Mouse (Mus musculus) heart, postnatal 0 days (tissue): ENCODE results near the gene Gm5244. TPM values are rescaled to one million over a fixed set of nuclear protein-coding genes. Genes with fewer than 3 reads are reported as not detected.
A peak's percentile ranks its signal among the peaks of the same experiment; 100 is the strongest.

ENCODE experiments used
- ATAC-seq: fragments of 200-750 bp; cut with Nextera tagmentation; 2 replicates; pipeline ENCODE4 v1.8.0; 2017; ENCODE audit warnings: low read depth, moderate number of reproducible peaks, moderate library complexity; ENCODE audit not compliant: insufficient read depth
- DNase-seq: peaks from one replicate; pipeline ENCODE4 v3.0.0-alpha.2; 2016; ENCODE audit warnings: low spot score
- H3K27ac ChIP-seq: fragments of 300-500 bp; sonication (generic); 2 replicates; pipeline ENCODE4 v1.5.1; 2014; ENCODE audit warnings: low read depth, mild to moderate bottlenecking
- H3K27me3 ChIP-seq: fragments of 300-500 bp; sonication (generic); 2 replicates; pipeline ENCODE4 v1.6.1; 2014; ENCODE audit warnings: low read length, mixed read lengths; ENCODE audit not compliant: control insufficient read depth, insufficient read depth
- H3K36me3 ChIP-seq: fragments of 300-500 bp; sonication (generic); replicated peaks from 2 replicates; pipeline ENCODE4 v1.6.1; 2014; ENCODE audit warnings: low read length, mixed read lengths; ENCODE audit not compliant: control insufficient read depth, insufficient read depth
- H3K4me1 ChIP-seq: fragments of 300-500 bp; sonication (generic); 2 replicates; pipeline ENCODE4 v1.6.1; 2014; ENCODE audit warnings: antibody characterized with exemption; ENCODE audit not compliant: control insufficient read depth, insufficient read depth
- H3K4me2 ChIP-seq: fragments of 300-500 bp; sonication (generic); 2 replicates; pipeline ENCODE4 v1.6.1; 2014; ENCODE audit warnings: low read depth, mild to moderate bottlenecking, low read length, moderate library complexity
- H3K4me3 ChIP-seq: fragments of 300-500 bp; sonication (generic); 2 replicates; pipeline ENCODE4 v1.5.1; 2014; ENCODE audit warnings: low read depth, low read length
- H3K9ac ChIP-seq: fragments of 300-500 bp; sonication (generic); replicated peaks from 2 replicates; pipeline ENCODE4 v1.6.1; 2014; ENCODE audit warnings: low read depth, low read length, mixed read lengths
- H3K9me3 ChIP-seq: fragments of 300-500 bp; sonication (generic); replicated peaks from 2 replicates; pipeline ENCODE4 v1.6.1; 2016; ENCODE audit warnings: low read length; ENCODE audit not compliant: control insufficient read depth
- CTCF ChIP-seq: IDR thresholded peaks from 2 replicates; pipeline ENCODE4 v1.5.1; 2016; ENCODE audit warnings: antibody characterized with exemption, control low read depth, low read depth
- EP300 ChIP-seq: IDR thresholded peaks from 2 replicates; pipeline ENCODE4 v1.6.1; 2016; ENCODE audit warnings: antibody characterized with exemption, low read depth
- WGBS: fragments of 180-500 bp; shearing (Covaris S2); extraction: QIAGEN DNeasy Blood & Tissue Kit; methylation state at CpG from one replicate; pipeline ENCODE4 v1.1.7; 2014; 5-methylcytosine and 5-hydroxymethylcytosine counted together
- polyA plus RNA-seq: library from polyadenylated mRNA; unstranded; fragments of >200 nt; fragmentation: Nextera tagmentation; extraction: Ambion mirVana; gene quantifications from 2 replicates; pipeline ENCODE4 v1.2.1, GENCODE M21; 2015
- total RNA-seq: library from RNA; depleted of rRNA; stranded (reverse); fragments of >200 nt; gene quantifications from 2 replicates; pipeline ENCODE4 v1.2.3, GENCODE M21; 2014; ENCODE audit warnings: low replicate concordance

The Gm5244 gene
- total and polyA plus RNA-seq, 2 experiments from 2014 or later: not detected

GRCm38 (mm10) chr19:12818507-12818906, 28.0 kb upstream of the Gm5244 start:
- Histone ChIP-seq H3K9ac (no peak overlapping the region), H3K9me3 (no peaks in the 10 kb centered on the region), H3K4me2 (no peak overlapping the region), H3K27ac (no peak overlapping the region), H3K4me3 (no peak overlapping the region), H3K36me3 (no peaks in the 10 kb centered on the region), H3K4me1 (no peaks in the 10 kb centered on the region), H3K27me3 (no peaks in the 10 kb centered on the region)
- ATAC-seq (no peak), DNase-seq (no peak)
- WGBS: 78% methylated on average over 1 of the region's 1 CpGs
- TF ChIP-seq EP300 (no peak), CTCF (no peak)

GRCm38 (mm10) chr19:12820383-12820782, 26.1 kb upstream of the Gm5244 start:
- Histone ChIP-seq H3K9me3 (no peaks in the 10 kb centered on the region), H3K27me3 (no peaks in the 10 kb centered on the region), H3K4me2 (no peak overlapping the region), H3K36me3 (no peaks in the 10 kb centered on the region), H3K4me3 (no peak overlapping the region), H3K27ac (no peak overlapping the region), H3K9ac (no peak overlapping the region), H3K4me1 (no peaks in the 10 kb centered on the region)
- DNase-seq: peak; percentile 31
- no peak for ATAC-seq
- WGBS: 22% methylated on average over 4 of the region's 4 CpGs
- TF ChIP-seq EP300 (no peak), CTCF (peak; percentile 58)

- no peaks in the 10 kb centered on the region for H3K4me1 ChIP-seq
Measured at GRCm38 (mm10) chr19:12824549-12824948, 21.9 kb upstream of the Gm5244 start.

DNA sequence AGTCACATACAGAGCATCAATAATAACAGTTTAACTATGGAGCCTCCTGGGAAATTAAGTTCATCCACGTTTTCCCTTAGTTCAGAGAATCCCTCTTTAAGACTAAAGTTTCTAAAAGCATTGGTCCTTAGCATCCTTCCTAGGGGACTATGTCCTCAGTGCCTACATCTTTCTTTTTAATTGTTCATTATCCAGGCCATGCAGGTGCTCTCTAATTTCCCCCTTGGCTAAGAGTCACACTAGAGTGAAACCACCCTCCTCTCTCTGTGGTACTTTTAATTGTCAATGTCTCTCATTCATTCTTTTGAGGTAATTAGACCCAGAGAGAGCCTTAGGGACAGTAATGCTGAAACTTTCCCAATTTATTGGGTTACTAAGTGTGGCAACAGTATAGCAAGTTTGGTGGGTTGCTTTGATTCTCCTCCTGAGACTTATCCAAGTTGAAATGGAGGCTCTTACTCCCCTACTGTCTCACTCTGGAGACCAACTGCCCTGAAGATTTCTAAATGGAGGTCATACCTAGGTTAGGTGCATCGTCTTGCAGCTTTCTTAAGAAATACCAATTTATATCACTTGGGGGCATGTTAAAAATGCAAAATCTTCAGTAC, 15.6 kb upstream of the Gm5244 start:
- Histone ChIP-seq H3K36me3 (no peaks in the 10 kb centered on the region), H3K9ac (no peak overlapping the region), H3K4me3 (no peak overlapping the region), H3K27me3 (no peaks in the 10 kb centered on the region), H3K4me2 (no peak overlapping the region), H3K4me1 (no peaks in the 10 kb centered on the region), H3K27ac (no peak overlapping the region), H3K9me3 (no peaks in the 10 kb centered on the region)
- ATAC-seq (no peak), DNase-seq (no peak)
- TF ChIP-seq EP300 (no peak), CTCF (no peak)
- WGBS: 56% methylated on average over 2 of the region's 2 CpGs

More at GRCm38 (mm10) chr19:12824549-12824948, 21.9 kb upstream of the Gm5244 start:
- TF ChIP-seq CTCF (no peak), EP300 (no peak)
- H3K4me2 ChIP-seq: no peak overlapping the region
- no peaks in the 10 kb centered on the region for H3K9me3 ChIP-seq
- no peaks in the 10 kb centered on the region for H3K27me3 ChIP-seq
- H3K36me3 ChIP-seq: no peaks in the 10 kb centered on the region
- WGBS: 66% methylated on average over 4 of the region's 4 CpGs
- no peak for DNase-seq
- no peak for ATAC-seq
- H3K9ac ChIP-seq: no peak overlapping the region
- no peak overlapping the region for H3K4me3 ChIP-seq
- no peak overlapping the region for H3K27ac ChIP-seq

DNA sequence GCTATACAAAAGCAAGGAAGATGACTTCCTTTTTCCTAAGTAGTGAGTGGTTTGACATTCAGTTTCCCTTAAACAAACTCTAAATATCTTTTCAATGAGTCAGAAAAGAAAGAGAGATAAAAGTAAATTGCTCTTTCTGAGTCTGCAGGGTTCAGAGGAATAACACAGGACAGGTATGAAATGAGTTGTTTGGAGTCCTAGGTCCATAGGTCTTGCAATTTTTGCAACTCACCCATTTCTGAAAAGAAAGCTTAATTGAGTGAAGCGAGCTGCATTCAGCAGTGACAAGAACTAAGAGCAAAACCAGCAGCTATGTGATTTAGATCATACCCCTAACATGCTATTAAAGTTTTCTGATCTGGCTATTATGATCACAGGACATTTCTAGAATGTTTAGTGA, 14.9 kb upstream of the Gm5244 start:
- 61% methylated on average over 1 of the region's 1 CpGs for WGBS
- no peak overlapping the region for H3K4me3 ChIP-seq
- no peak overlapping the region for H3K9ac ChIP-seq
- no peaks in the 10 kb centered on the region for H3K36me3 ChIP-seq
- no peaks in the 10 kb centered on the region for H3K4me1 ChIP-seq
- DNase-seq (no peak), ATAC-seq (no peak)
- no peaks in the 10 kb centered on the region for H3K27me3 ChIP-seq
- no peaks in the 10 kb centered on the region for H3K9me3 ChIP-seq
- H3K4me2 ChIP-seq: no peak overlapping the region
- no peak overlapping the region for H3K27ac ChIP-seq
- TF ChIP-seq EP300: no peak
- no peak for TF ChIP-seq CTCF

- Histone ChIP-seq H3K9me3 (no peaks in the 10 kb centered on the region), H3K9ac (no peak overlapping the region), H3K27me3 (no peaks in the 10 kb centered on the region), H3K36me3 (no peaks in the 10 kb centered on the region), H3K4me1 (no peaks in the 10 kb centered on the region), H3K4me3 (no peak overlapping the region), H3K27ac (no peak overlapping the region), H3K4me2 (no peak overlapping the region)
- WGBS: 61% methylated on average over 3 of the region's 3 CpGs
- ATAC-seq (no peak), DNase-seq (no peak)
- TF ChIP-seq CTCF (no peak), EP300 (no peak)
Measured at GRCm38 (mm10) chr19:12833625-12834024, 12.9 kb upstream of the Gm5244 start.
